Mouse (Mus musculus): ENCODE measurements at regions not wholly inside any gene's neighbourhood (a gene's known extent, or its start where the extent isn't known, plus 50 kb on each side); places are given as distances from the start of the nearest gene placed in this dataset.
"Not testable (repeated sequence)": the region's sequence is repeated elsewhere in the genome, so short reads cannot be mapped to it uniquely, and the experiment has no call there.

DNA sequence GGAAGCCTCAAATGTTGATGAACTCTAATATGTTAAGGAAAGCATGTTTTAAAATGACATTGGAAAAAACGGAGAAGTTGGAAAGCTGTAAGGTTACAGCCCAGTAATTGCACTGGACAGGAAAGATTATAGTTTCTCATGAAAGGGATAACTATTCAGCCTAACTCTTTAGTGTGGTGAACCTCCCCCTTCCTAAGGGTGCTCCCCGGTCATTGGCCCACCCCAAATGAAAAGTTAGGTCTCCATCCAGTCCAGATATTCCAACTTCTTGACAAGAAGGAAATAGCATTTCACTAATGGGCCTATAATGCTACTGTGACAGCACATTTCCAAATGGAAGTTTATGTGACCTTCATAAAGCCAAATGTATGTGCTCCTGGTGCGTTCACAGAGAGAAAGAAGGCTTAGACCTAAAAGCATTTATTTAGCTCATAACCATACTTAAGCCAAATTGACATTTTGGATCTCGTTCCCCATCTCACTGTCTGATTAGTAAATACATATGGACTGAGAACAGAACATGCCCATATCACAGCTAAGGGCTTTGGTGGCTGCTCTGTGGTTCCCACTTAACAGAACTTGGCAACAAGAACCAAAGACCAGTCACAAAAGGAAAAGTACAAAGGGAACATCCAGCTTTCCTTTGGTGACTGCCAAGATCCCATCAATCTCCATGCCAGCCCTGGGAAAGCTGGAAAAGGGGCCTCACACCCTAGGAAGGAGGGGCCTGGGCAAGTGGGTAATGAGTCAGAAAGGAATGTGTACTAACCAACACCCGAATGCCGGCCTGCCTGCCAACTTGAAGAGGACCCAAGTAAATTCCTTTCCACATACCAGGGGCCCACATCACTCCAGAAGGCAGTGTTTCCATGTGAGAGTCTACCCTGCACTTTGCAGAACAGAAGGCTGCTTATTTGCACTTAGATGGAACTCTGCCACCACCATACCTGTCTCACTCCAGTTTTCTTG, 155.1 kb upstream of the Chst7 start:
- peak; percentile 27 to 65 for DNase-seq

- DNase-seq: no peak
These were observed 152.6 kb upstream of the Chst7 start for GRCm38 (mm10) chrX:19906646-19907371.

- DNase-seq: no peak
These were observed 142.4 kb upstream of the Chst7 start for GRCm38 (mm10) chrX:19917001-19917400.

DNA sequence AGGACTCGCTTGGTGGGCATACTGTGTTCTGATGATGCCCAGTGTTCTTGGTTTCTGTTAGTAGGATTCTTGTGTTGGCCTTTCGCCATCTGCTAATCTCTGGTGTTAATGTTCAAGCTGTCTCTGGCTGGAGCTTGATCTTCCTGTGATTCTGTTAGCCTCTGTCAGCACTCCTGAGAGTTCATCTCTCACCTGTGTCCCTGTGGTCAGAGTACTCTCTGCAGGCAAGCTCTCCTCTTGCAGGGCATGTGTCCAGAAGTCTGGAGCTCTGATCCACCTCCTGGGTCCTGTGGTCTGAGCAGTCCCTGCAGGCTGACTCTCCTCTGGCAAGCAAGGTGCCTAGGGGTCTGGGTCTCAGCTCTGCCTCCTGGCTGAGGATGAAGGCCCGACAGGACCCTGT, 130.0 kb upstream of the Chst7 start:
- not testable (repeated sequence) for DNase-seq

DNA sequence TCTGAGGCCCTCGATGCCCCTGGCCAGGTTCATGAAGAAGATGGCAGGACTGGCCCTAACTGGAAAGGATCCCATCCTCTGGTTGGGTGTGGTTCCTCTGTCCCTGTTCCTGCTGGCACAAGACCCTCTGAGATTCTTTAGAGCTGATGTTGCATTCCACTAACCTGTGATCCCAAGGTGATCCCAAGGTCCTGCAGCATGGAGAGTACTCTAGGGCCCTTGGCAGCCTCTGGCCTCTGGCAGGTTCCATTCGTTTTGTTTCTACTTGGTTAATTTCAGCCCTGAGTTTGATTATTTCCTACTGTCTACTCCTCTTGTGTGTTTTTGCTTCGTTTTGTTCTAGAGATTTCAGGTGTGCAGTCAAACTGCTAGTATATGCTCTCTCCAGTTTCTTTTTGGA, 129.5 kb upstream of the Chst7 start:
- DNase-seq: no peak

- no peak for DNase-seq
These were observed 116.1 kb upstream of the Chst7 start for GRCm38 (mm10) chrX:19943305-19943704.

Measured in kidney, postnatal 4 days (tissue).